Mouse (Mus musculus): Measurements from ENCODE around the gene Clybl. TPM values are rescaled to one million over a fixed set of nuclear protein-coding genes. Genes with fewer than 3 reads are reported as not detected.

The Clybl gene
- total RNA-seq, 2 experiments from 2014 or later = 131 to 137 TPM

DNA sequence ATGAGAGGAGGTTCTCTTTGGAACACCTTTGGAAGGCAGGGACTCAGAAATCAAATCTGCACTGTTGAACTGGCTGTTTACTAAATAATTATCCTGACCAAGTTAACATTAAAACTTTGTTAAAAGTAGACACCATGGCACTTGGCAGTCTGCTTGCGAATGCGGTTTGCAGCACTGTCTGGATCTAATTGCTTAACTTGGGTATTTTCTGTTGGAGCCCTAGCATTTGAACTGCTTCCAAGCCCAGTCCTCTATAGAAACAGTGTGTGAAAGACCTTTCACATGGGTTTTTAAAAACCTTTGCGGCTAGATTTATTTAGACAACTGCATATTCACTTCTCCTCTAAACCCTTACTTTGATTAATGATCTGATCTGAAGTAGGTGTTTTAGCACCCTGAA is 242.9 kb downstream of the Clybl start:
- no peak for DNase-seq

- no peak for DNase-seq
Observed at GRCm38 (mm10) chr14:122426529-122427203, 245.2 kb downstream of the Clybl start.

DNA sequence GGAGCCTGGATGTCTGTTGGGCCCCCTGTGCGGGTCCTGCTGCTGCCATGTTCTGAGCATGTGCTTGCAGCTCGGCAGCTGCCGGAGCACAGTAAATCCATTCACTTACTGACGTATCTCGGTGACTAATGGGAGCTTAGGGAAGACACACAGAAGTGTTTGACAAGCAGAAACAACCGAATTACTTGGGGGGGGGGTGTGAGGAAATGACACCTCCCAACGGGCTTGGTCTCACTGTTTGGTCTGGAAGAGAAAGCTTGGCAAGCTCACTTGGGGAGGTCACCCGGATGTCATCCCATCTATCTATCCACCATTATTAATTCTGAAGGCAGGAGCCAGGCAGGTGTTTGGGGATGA is 245.7 kb downstream of the Clybl start:
- no peak for DNase-seq

- DNase-seq = no peak
Observed at GRCm38 (mm10) chr14:122427654-122428053, 246.2 kb downstream of the Clybl start.

- no peak for DNase-seq
Observed at GRCm38 (mm10) chr14:122432558-122432957, 251.1 kb downstream of the Clybl start.

GRCm38 (mm10) chr14:122434039-122434438 is 252.5 kb downstream of the Clybl start:
- no peak for DNase-seq

DNA sequence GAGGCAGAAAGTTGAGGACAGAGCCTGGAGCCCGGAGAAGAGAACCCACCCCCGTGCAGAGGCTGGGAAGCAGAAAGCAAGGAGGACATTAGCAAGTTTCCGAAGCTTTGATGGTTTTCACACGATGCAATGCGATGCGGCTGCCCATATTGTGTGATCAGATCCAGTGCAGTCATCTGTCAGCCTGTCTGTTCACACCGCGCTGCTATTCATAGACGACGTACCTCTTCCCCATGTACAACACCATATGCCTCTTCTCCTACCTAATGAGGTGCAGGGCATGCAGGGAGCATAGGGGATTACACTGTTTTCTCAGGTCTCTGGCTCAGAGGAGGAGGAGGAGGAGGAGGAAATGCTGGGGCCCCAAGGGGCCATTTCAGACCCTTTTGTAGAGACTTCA is 255.3 kb downstream of the Clybl start:
- no peak for DNase-seq

GRCm38 (mm10) chr14:122449601-122450495 is 268.3 kb downstream of the Clybl start:
- no peak for DNase-seq

DNA sequence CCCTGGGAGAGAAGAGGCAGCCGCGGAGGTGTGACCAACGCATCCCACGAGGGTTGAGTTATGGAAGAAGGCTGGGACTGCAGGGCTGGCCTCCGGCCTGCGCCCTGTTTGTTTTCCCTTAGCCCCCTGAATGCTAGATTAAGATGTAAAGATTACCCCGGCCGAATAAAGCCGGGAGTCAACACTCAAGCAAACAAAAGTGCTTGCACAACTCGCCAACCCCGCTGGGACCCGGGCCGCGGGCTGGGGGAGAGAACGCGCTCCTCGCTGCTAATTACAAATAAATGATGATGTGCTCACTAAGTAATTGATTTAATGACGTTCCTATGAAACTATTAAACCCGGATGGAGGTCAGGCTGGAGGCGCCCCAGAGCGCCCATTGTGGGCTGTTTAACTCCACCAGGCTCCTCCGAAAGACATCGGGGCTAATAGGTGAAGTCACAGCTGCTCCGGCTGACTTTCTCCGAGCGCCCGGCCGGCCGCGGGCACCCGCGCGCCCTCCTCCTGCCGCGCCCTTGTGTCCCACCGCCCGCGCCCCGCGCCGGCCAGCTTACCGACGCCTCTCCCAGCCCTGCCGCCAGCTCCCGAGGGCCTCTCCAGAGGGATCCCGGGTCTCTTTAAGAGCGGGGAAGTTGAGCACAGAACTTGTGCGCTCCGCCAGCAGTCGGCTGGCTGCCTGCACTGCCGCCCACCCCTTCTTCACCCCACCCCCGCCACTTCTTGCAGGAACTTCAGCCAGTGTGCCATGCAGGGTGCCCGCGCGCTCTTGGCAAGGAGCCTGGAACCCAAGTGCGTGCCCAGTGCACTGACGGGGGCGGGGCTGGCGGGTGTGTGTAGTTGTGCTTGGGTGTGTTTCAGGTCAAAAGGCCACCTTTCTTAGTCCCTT is 269.2 kb downstream of the Clybl start, which contains the start of gene Gm5089:
Gene Gm5089 (minus strand): TSS at position 620 of the 887 bp plus-strand sequence.
- peak; percentile 40 to 56 for DNase-seq

DNA sequence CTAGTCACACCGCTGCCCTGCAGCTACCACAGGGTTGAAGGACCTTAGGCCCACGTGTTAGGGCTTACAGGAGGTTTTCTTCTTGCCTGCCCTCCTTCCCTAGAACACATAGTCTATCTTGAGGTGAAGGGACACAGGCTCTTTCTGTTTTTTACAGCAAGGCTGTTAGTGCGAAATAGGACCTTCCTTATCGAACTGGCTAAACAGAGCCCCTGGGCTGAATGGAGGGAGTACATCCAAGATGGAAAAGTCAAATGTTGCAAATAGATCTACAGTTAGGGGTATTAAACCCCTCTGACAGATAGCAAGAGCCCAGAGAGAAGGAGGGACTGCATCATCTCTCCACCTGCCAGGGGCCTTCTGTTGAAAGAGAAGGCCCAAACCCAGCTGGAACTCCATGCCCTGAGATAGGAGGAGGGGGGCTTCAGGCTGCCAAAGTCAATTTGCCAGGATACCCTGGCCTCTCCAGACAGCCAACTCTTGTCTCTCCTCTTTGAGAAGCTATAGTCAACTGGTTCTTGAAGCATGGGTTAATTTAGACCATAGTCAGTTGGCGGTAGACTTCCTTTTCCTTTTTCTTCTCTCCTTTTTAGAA is 270.1 kb downstream of the Clybl start:
- DNase-seq = no peak

Other genes with a start within 250 kb of the Clybl start
- gene Gpr183, start 216.5 kb upstream of the Clybl start, total RNA-seq (2021) = 1 to 10 TPM in 1 of 2 experiments, under 1 TPM in 1; 0.62 to 1.8 TPM
- not detected for gene Timm8a2, start 147.0 kb upstream of the Clybl start, total RNA-seq (2021)
- gene Tm9sf2, start 74.7 kb upstream of the Clybl start, total RNA-seq (2021) = 100 to 1,000 TPM; 130 to 139 TPM